Mouse (Mus musculus) mature B cell (primary cell): ENCODE data around the gene 1700017D01Rik.

Experiments used
- in situ Hi-C: fragments of 300-500 bp; cut with MboI; formaldehyde crosslinking; loops from 2 replicates; pipeline ENCODE4 v1.14.3; 2019

The 1700017D01Rik gene

DNA sequence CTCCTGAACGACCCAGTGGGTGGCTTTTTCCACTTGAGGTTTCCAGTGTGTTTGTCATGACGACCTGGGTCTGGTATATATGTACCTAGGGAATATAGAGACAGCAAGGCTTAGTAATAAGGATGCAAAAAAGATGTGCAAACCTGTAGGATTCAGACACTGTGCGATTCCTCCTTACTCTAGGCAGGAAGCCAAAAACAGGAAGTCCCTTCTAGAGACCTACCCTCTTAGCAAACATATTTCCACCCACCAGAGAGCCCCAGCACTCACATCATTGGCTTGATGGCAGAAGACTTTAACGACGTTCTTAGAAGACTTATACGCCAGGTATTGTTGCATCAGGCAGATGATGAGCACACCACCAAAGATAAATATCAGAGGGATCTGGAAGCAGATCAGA lies 82.7 kb downstream of the 1700017D01Rik start:
- in situ Hi-C loops, result no loop called here
